In genomic region chr17:5839549-5840240, GRCm38 (mm10) we compare ENCODE assay signal across 9 mouse cellular contexts. TPM values are rescaled to one million over a fixed set of nuclear protein-coding genes. Genes with fewer than 3 reads are reported as not detected.
DNase-seq lines count a peak whose midpoint lies in the region; ATAC-seq and TF ChIP-seq lines count a peak whose summit lies in the region.
"Had no signal": no experiment of that assay in that cellular context is flagged by ENCODE, and none has a peak within 500 bp of the region (broad histone marks: within the 10 kb centered on the region; RNA-seq: fewer than 3 reads in every experiment).

No protein-coding gene starts in this region.

- no peaks in the 10 kb centered on the region for H3K9me3 ChIP-seq in lung, postnatal 0 days (ENCODE audit: low read length)
- H3K9me3 ChIP-seq in intestine, embryonic 15.5 days = no peaks in the 10 kb centered on the region

- peaks cover 3% of the 10 kb centered on the region for H3K79me2 ChIP-seq in heart, adult 2 months (replicated peaks; ENCODE audit: control insufficient read depth, insufficient read depth, low read length)
- H3K79me2 ChIP-seq in myocyte (ENCODE audit: control insufficient read depth, insufficient read depth) = peaks cover 42% of the 10 kb centered on the region

- H3K27me3 ChIP-seq in heart, adult 2 months (ENCODE audit: control insufficient read depth, insufficient read depth, low read length) = no peaks in the 10 kb centered on the region
- no peaks in the 10 kb centered on the region for H3K27me3 ChIP-seq in lung, postnatal 0 days (replicated peaks; ENCODE audit: insufficient read depth, low read length)
- no peaks in the 10 kb centered on the region for H3K27me3 ChIP-seq in intestine, embryonic 15.5 days (replicated peaks)
- no peaks in the 10 kb centered on the region for H3K27me3 ChIP-seq in myocyte (ENCODE audit: control insufficient read depth, insufficient read depth, insufficient read length)

- WGBS in heart, adult 2 months = 68% methylated on average over 5 of the region's 5 CpGs
- 68% methylated on average over 5 of the region's 5 CpGs for WGBS in lung, postnatal 0 days
- 70% methylated on average over 5 of the region's 5 CpGs for WGBS in lung, adult 2 months
- WGBS in intestine, embryonic 15.5 days = 68% methylated on average over 5 of the region's 5 CpGs

- no peak overlapping the region for H3K9ac ChIP-seq in heart, adult 2 months (ENCODE audit: low read depth, low read length)
- no peak overlapping the region for H3K9ac ChIP-seq in lung, postnatal 0 days (replicated peaks; ENCODE audit: low read depth)
- H3K9ac ChIP-seq in intestine, embryonic 15.5 days = no peak overlapping the region

- no peak for DNase-seq in heart, adult 2 months
- no peak for DNase-seq in heart, postnatal 10 days
- peak; percentile 16 for DNase-seq in lung, postnatal 0 days (ENCODE audit: low spot score)
- DNase-seq in lung, adult 2 months = no peak
- no peak for DNase-seq in kidney, postnatal 25 days
- DNase-seq: right cerebral cortex, postnatal 14 days had no signal

- no peak overlapping the region for H3K4me2 ChIP-seq in lung, postnatal 0 days (replicated peaks; ENCODE audit: low read depth, low read length)
- peak overlapping the region; percentile 79 for H3K4me2 ChIP-seq in intestine, embryonic 15.5 days (replicated peaks)
- peak overlapping the region; percentile 88 for H3K4me2 ChIP-seq in myocyte (ENCODE audit: low read depth)

- no peak for TF ChIP-seq CTCF in heart, adult 2 months (IDR thresholded peaks at IDR 0.05)
- no peak for TF ChIP-seq CTCF in lung, postnatal 0 days (IDR thresholded peaks at IDR 0.05)
- TF ChIP-seq CTCF in lung, adult 2 months (IDR thresholded peaks at IDR 0.05; ENCODE audit: insufficient read depth, low read length) = no peak

- intact Hi-C loops in heart, adult 2 months (cut with DNase I) = loop anchor here (2.0 to 5.0 kb wide), 3 partner anchors 41 to 347 kb away; partner anchors contain the start of gene Zdhhc14
- intact Hi-C loops in heart, postnatal 10 days (cut with DNase I) = loop anchor here (2.0 to 5.0 kb wide), 2 partner anchors 43 to 48 kb away; no protein-coding TSS in a partner anchor

- no peak for ATAC-seq in lung, postnatal 0 days
- ATAC-seq in intestine, embryonic 15.5 days = no peak
- ATAC-seq in erythroblast, adult 5-6 weeks (replicated peaks; ENCODE audit: low FRiP score, poor library complexity, severe bottlenecking) = no peak

- H3K27ac ChIP-seq in heart, adult 2 months = peak overlapping the region; percentile 98; the same call in 1 of the 2 replicates
- H3K27ac ChIP-seq in lung, postnatal 0 days (ENCODE audit: low read length) = 0 out of 2 replicates have a peak overlapping the region, but pooled peaks have one; percentile 99
- H3K27ac ChIP-seq in intestine, embryonic 15.5 days = 0 out of 2 replicates have a peak overlapping the region, but pooled peaks have one; percentile 3

- H3K4me3 ChIP-seq in heart, adult 2 months = no peak overlapping the region
- no peak overlapping the region for H3K4me3 ChIP-seq in lung, postnatal 0 days (ENCODE audit: low read depth, low read length)
- H3K4me3 ChIP-seq in lung, adult 2 months (replicated peaks; ENCODE audit: extremely low read depth, low read depth, low read length) = no peak overlapping the region
- H3K4me3 ChIP-seq in intestine, embryonic 15.5 days (replicated peaks) = no peak overlapping the region
- H3K4me3 ChIP-seq in myocyte = peak overlapping the region; percentile 40

- TF ChIP-seq EP300 in heart, adult 2 months (IDR thresholded peaks at IDR 0.05; ENCODE audit: insufficient read depth, low read depth, low read length) = no peak
- no peak for TF ChIP-seq EP300 in lung, postnatal 0 days (IDR thresholded peaks at IDR 0.05)

- TF ChIP-seq POLR2A in heart, adult 2 months (IDR thresholded peaks at IDR 0.05; ENCODE audit: insufficient read depth, low read depth, low read length) = no peak
- TF ChIP-seq POLR2A in lung, adult 2 months (IDR thresholded peaks at IDR 0.05; ENCODE audit: borderline replicate concordance, extremely low read depth, low read depth, low read length) = no peak
- no peak for TF ChIP-seq POLR2A in myocyte (IDR thresholded peaks at IDR 0.05; ENCODE audit: insufficient read length, low read depth)

- H3K36me3 ChIP-seq in heart, adult 2 months (ENCODE audit: control insufficient read depth, insufficient read depth, low read length) = peaks cover 6% of the 10 kb centered on the region; the same call in 1 of the 2 replicates
- H3K36me3 ChIP-seq in lung, postnatal 0 days (ENCODE audit: insufficient read depth, low read length) = no peaks in the 10 kb centered on the region
- no peaks in the 10 kb centered on the region for H3K36me3 ChIP-seq in intestine, embryonic 15.5 days
- H3K36me3 ChIP-seq in myocyte (ENCODE audit: control insufficient read depth, insufficient read depth) = no peaks in the 10 kb centered on the region

- no peak overlapping the region for H3ac ChIP-seq in myocyte (ENCODE audit: control insufficient read depth, insufficient read length)

- peaks cover 8% of the 10 kb centered on the region for H3K4me1 ChIP-seq in heart, adult 2 months (ENCODE audit: control insufficient read depth, insufficient read depth, low read length)
- peaks cover 4% of the 10 kb centered on the region for H3K4me1 ChIP-seq in lung, postnatal 0 days (ENCODE audit: insufficient read depth, low read depth, low read length)
- H3K4me1 ChIP-seq in lung, adult 2 months (ENCODE audit: control insufficient read depth, insufficient read depth, low read length) = no peaks in the 10 kb centered on the region; the same call in 1 of the 2 replicates
- peaks cover 11% of the 10 kb centered on the region for H3K4me1 ChIP-seq in intestine, embryonic 15.5 days (replicated peaks)

TF ChIP-seq in myocyte, 11 proteins besides CTCF, POLR2A, EP300 and RAD21:
- TF ChIP-seq MYOD1 (IDR thresholded peaks at IDR 0.05; ENCODE audit: control insufficient read depth in 1 of 3, insufficient read length in 2 of 3, low read depth in 2 of 3) (no peak), REST (IDR thresholded peaks at IDR 0.05; ENCODE audit: insufficient read depth, insufficient read length) (no peak), MYOG (IDR thresholded peaks at IDR 0.05; ENCODE audit: control insufficient read depth in 1 of 3, insufficient read depth in 1 of 3, insufficient read length in 2 of 3, low read depth in 2 of 3) (no peak), CEBPB (IDR thresholded peaks at IDR 0.05; ENCODE audit: insufficient read depth, poor library complexity, severe bottlenecking) (no peak), TCF12 (IDR thresholded peaks at IDR 0.05; ENCODE audit: insufficient read depth, poor library complexity, severe bottlenecking) (no peak), MAX (IDR thresholded peaks at IDR 0.05; ENCODE audit: low read depth) (no peak), POLR2AphosphoS2 (IDR thresholded peaks at IDR 0.05; ENCODE audit: insufficient read length, low read depth) (no peak), SRF (IDR thresholded peaks at IDR 0.05; ENCODE audit: control insufficient read depth, insufficient read length, low read depth) (no peak), USF1 (IDR thresholded peaks at IDR 0.05; ENCODE audit: low read depth) (no peak)

RNA-seq across cellular contexts. Expression of gene Snx9, which starts 1.4 kb away (rescaled TPM):
- total RNA-seq in heart, adult 2 months (2021) = 10 to 100 TPM; 30.2 to 31.9 TPM
- polyA plus RNA-seq in heart, adult 2 months (2012; rRNA removed) = 16.7 and 27.0 TPM in 2 replicates
- total RNA-seq in heart, postnatal 10 days (2021) = 10 to 100 TPM; 37.7 to 41.0 TPM
- polyA plus RNA-seq in lung, postnatal 0 days (2015; fragmentation: Nextera tagmentation; extraction: Ambion mirVana) = 26.3 and 26.9 TPM in 2 replicates
- 26.7 and 31.4 TPM in 2 replicates for polyA plus RNA-seq in lung, adult 2 months (2012; rRNA removed)
- 49.8 and 55.9 TPM in 2 replicates for polyA plus RNA-seq in intestine, embryonic 15.5 days (2015; fragmentation: Nextera tagmentation; extraction: Ambion mirVana)
- 24.7 TPM for polyA plus RNA-seq in myocyte (2012; fragmentation: generic; extraction: Trizol)
- total RNA-seq in erythroblast, adult 5-6 weeks (2015; ENCODE audit: low replicate concordance) = 13.3 and 16.7 TPM in 2 replicates
- 7.5 and 9.8 TPM in 2 replicates for total RNA-seq in erythroblast, adult 5-6 weeks (2017; ENCODE audit: low replicate concordance)

Comparison
In these comparisons a context has a peak if more than half of its experiments do, and no peak if none do; other contexts are left out.
1. H3K27ac ChIP-seq: peak in every context shown above with its lines; median percentile 99 in lung, postnatal 0 days; 98 in heart, adult 2 months; 3 in intestine, embryonic 15.5 days.